Comparison of ENCODE assay signal across 8 mouse cellular contexts in the genomic region with DNA sequence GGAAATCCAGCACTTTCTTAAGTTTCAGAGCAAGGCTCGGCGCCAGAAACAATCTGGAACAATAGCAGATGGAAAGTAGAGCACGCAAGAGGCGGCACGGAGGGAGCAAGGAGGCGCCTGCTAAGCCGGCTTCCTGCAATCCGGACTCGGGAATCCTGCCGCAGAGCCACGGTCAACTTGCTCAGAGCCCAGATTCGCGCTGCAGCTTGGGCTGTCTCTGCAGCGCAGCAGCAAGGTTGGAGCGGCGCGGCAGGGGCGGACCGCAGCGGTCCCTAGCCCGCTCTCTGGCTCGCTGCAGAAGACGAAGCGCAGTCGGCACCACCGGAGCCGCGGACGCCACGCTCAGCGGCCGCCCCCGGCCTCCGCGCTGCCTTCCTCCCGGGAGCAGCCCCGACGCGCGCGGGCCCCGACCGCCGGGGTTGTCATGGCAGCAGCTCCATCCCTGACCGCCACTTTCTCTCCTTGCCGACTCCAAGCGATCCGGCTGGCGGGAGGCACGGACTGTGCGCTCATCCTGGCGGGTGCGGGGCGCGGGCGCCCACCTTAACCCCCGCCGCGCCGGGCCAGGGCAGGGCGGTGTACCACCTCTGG.
DNase-seq lines count a peak whose midpoint lies in the region; ATAC-seq and TF ChIP-seq lines count a peak whose summit lies in the region.

No protein-coding gene starts in this region.

- under 1% methylated on average over 42 of the region's 61 CpGs for WGBS in neural tube, embryonic 11.5 days
- under 1% methylated on average over 57 of the region's 61 CpGs for WGBS in kidney, postnatal 0 days
- WGBS in liver, embryonic 12.5 days (ENCODE audit: insufficient replicate concordance), result 2% methylated on average over 61 of the region's 61 CpGs

- H3K27ac ChIP-seq in neural tube, embryonic 11.5 days (ENCODE audit: low read depth, low read length), result 0 out of 2 replicates have a peak overlapping the region, but pooled peaks have one; percentile 14
- H3K27ac ChIP-seq in kidney, postnatal 0 days, result no peak overlapping the region
- H3K27ac ChIP-seq in liver, embryonic 12.5 days, result no peak overlapping the region

- no peak for TF ChIP-seq CTCF in kidney, postnatal 0 days (IDR thresholded peaks at IDR 0.05; ENCODE audit: low read depth)

- H3K4me2 ChIP-seq in neural tube, embryonic 11.5 days (ENCODE audit: low read depth), result peak overlapping the region; percentile 94
- peak overlapping the region; percentile 74 for H3K4me2 ChIP-seq in kidney, postnatal 0 days (ENCODE audit: low read length)
- H3K4me2 ChIP-seq in liver, embryonic 12.5 days, result peak overlapping the region; percentile 58

- ATAC-seq in neural tube, embryonic 11.5 days (ENCODE audit: insufficient read depth, low FRiP score, low TSS enrichment), result peak; percentile 87
- ATAC-seq in kidney, postnatal 0 days (replicated peaks; ENCODE audit: low FRiP score, low read depth), result peak; percentile 54; the same call in 1 of the 2 replicates
- no peak for ATAC-seq in liver, embryonic 12.5 days
- no peak for ATAC-seq in CD4-positive, CD25-positive, alpha-beta regulatory T cell, adult 4 months

- H3K9ac ChIP-seq in neural tube, embryonic 11.5 days (ENCODE audit: low read length), result peak overlapping the region; percentile 59
- H3K9ac ChIP-seq in kidney, postnatal 0 days (ENCODE audit: low read depth, low read length), result peak overlapping the region; percentile 15; the same call in 1 of the 2 replicates
- no peak overlapping the region for H3K9ac ChIP-seq in liver, embryonic 12.5 days

- peak overlapping the region; percentile 49 for H3K4me3 ChIP-seq in neural tube, embryonic 11.5 days (ENCODE audit: low read depth, low read length)
- peak overlapping the region; percentile 50 for H3K4me3 ChIP-seq in kidney, postnatal 0 days (replicated peaks; ENCODE audit: low read depth, low read length)
- peak overlapping the region; percentile 40 for H3K4me3 ChIP-seq in liver, embryonic 12.5 days

- no peaks in the 10 kb centered on the region for H3K36me3 ChIP-seq in neural tube, embryonic 11.5 days (ENCODE audit: control insufficient read depth, insufficient read depth, low read length)
- no peaks in the 10 kb centered on the region for H3K36me3 ChIP-seq in kidney, postnatal 0 days (ENCODE audit: insufficient read depth, low read length)
- no peaks in the 10 kb centered on the region for H3K36me3 ChIP-seq in liver, embryonic 12.5 days

- no peaks in the 10 kb centered on the region for H3K4me1 ChIP-seq in neural tube, embryonic 11.5 days (ENCODE audit: control insufficient read depth, insufficient read depth, low read length)
- no peaks in the 10 kb centered on the region; the same call in 1 of the 2 replicates for H3K4me1 ChIP-seq in kidney, postnatal 0 days (replicated peaks; ENCODE audit: insufficient read depth, low read length)
- H3K4me1 ChIP-seq in liver, embryonic 12.5 days, result no peaks in the 10 kb centered on the region

- peak; percentile 80 for DNase-seq in neural tube, embryonic 11.5 days (ENCODE audit: low spot score)
- DNase-seq in neural tube, embryonic 10.5 days (ENCODE audit: extremely low spot score, low spot score), result no peak
- peak; percentile 79 for DNase-seq in embryo, embryonic 11 days
- peak; percentile 25 for DNase-seq in gastrocnemius, postnatal 25 days
- peak; percentile 67 for DNase-seq in kidney, postnatal 0 days (ENCODE audit: low spot score)
- DNase-seq in retina, postnatal 7 days (ENCODE audit: low read depth, low spot score), result peak; percentile 61

- peaks cover 7% of the 10 kb centered on the region; the same call in 1 of the 2 replicates for H3K27me3 ChIP-seq in neural tube, embryonic 11.5 days (ENCODE audit: control insufficient read depth, insufficient read depth, low read length)
- no peaks in the 10 kb centered on the region for H3K27me3 ChIP-seq in kidney, postnatal 0 days (ENCODE audit: insufficient read depth, low read length)
- peaks cover 52% of the 10 kb centered on the region for H3K27me3 ChIP-seq in liver, embryonic 12.5 days (replicated peaks)

- no peaks in the 10 kb centered on the region for H3K9me3 ChIP-seq in neural tube, embryonic 11.5 days (ENCODE audit: control insufficient read depth, low read length)
- no peaks in the 10 kb centered on the region for H3K9me3 ChIP-seq in kidney, postnatal 0 days (replicated peaks; ENCODE audit: low read length)
- H3K9me3 ChIP-seq in liver, embryonic 12.5 days (replicated peaks), result no peaks in the 10 kb centered on the region

Comparison
In these comparisons a context has a peak if more than half of its experiments do, and no peak if none do; other contexts are left out.
1. ATAC-seq: peak in neural tube, embryonic 11.5 days (single experiment) and kidney, postnatal 0 days (single experiment); none in liver, embryonic 12.5 days (single experiment) and CD4-positive, CD25-positive, alpha-beta regulatory T cell, adult 4 months (single experiment).
2. Peak in every context shown above with its lines, with median percentiles within 50 percentile points of each other: H3K4me2 ChIP-seq and H3K4me3 ChIP-seq.